Mouse (Mus musculus) 3T3-L1 (cell line): Measurements from ENCODE around the gene Paqr8.
A peak's percentile ranks its signal among the peaks of the same experiment; 100 is the strongest.

Experiments used
- DNase-seq: peaks from one replicate; pipeline ENCODE4 v3.0.0-alpha.2; 2015; ENCODE audit warnings: low read depth, low spot score

Paqr8 gene

DNA sequence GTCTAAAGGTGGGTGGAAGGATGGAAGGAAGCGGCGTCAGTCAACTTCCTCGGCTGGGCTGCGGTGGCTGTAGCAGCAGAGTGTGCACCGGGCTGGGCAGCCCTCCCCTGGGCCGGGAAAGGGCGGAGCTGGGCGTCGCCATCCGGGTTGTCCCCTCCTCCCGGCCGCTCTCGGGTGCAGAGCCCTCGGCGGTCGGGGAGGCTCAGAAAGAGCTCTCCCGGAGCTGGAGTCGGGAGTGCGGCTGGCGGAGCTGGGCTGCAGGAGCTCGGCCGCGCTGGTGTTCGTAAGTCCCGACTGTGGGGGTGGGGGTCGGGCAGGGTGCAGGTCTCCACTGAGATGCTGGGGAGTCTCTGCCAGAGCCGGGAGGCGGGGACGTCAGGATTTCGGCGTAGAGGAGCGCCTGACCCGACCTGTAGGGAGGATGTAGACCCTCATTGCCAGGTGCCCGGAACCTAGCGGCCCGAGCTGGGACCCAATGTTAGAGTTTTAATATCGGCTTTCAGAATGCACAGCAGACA, at the start of gene Paqr8:
Gene Paqr8, plus strand, starts transcription at position 203 of the 518 bp plus-strand sequence.
- peak; percentile 79 for DNase-seq

DNA sequence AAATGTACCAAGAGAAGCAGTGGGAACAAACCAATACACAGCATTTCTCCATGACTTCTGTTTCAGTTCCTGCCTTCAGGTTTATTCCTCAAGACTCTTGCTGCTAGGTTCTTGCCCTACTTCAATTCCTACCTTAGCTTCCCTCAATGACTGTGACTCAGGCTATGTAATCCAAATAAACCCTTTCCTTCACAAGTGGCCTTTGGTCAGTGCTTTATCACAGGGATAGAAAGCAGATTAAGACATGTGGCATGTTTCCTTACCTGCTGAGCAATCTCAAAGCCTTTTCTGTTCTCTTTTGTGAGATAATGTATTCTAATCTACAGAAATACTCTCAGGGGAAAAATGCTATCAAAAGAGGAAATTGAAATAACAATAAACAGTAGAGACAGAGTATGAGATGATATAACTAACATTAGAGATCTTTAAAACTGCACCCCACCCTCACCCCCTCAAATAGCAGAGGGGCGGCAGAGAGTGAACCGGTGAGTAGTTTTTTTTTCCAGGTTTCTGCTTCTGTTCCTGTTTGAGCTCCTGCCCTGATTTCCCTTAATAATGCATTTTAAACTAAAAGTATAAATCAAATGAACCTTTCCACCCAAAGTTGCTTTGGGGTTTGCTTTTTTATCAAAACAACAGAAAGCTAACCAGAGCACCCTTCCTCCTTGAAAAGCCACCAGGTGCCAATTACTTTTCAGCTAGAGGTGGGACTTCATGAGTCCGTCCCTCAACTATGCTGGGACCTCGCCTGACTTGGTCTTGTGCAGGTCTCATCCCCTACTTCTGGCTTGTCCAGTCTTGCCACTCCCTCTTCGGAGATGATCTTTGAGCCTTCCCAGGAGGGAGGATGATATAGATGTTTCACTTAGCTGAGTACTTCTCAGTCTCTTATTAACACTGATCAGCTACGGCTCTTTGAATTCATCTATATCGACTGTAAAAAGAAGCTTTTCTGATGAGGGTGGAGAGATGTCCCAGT, 33.2 kb upstream of the Paqr8 start:
- DNase-seq: no peak

DNA sequence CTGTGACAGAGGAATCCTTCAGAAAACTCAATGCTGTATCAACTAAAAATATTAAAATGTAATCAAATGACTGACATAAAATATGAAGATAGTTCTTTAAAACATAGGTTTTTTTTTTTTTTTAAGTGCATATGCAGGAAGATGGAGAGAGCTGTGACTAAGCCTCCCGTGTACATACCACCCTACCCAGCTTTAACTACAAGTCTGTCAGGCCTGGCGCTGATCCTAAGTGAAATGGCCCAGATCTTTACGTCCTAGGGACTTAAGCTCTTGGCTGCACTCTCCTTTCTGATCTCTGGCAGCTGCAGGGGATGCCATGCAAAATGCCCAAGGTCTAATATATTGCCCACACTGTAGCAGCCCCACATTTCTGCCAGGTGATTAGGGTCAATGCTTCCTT, 29.6 kb upstream of the Paqr8 start:
- no peak for DNase-seq

DNA sequence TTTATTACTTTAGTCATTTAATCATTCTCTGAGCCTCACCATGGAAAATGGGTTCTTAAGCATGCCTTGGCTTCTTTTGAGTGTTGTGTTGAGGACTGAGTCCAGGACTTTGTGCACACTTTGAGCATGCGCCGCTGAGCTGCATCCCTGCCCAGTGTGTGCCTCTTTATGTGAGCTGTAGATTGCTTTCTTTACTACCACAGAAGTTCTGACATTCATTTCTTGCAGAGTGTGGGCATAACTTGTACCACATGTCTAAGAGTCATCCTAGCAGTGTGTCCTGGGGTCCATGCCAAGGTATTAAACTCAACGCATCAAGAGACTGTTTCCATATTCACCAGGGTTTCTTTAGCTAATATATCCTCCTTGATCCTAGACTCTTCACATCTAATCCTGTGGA, 28.5 kb upstream of the Paqr8 start:
- no peak for DNase-seq

DNA sequence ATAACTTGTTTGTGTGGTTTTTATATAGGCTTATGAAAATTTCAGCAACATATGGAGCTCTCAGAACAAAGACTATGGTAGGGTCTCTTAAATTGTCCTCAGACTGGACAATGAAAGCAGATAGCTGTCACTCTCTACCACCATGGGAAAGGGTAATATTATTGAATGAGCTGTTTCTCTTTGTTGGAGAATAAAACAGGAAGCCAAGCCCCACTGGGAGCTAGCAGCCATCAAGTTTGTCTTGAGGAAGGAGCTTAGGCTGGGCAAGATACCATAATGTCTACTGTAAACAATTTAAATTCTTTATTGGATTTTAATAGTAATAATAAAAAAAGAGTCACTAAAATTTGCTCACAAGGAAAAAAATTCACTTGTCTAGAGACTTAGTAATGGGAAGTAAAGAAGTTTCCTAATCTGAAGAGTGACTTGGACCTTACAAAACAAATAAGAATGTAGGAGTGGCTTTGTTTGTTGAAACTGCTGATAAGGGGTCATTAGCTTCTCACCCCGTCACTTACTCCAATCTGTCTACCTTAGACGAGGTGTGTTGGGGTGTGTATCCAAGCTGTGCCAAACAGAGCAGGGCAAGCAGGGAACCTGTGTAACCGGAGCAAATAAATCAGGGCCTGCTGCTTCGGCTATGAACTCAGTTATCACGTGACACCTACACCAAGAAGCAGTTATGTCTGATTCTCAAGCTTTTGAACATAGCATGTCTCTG, 26.8 kb upstream of the Paqr8 start:
- no peak for DNase-seq

DNA sequence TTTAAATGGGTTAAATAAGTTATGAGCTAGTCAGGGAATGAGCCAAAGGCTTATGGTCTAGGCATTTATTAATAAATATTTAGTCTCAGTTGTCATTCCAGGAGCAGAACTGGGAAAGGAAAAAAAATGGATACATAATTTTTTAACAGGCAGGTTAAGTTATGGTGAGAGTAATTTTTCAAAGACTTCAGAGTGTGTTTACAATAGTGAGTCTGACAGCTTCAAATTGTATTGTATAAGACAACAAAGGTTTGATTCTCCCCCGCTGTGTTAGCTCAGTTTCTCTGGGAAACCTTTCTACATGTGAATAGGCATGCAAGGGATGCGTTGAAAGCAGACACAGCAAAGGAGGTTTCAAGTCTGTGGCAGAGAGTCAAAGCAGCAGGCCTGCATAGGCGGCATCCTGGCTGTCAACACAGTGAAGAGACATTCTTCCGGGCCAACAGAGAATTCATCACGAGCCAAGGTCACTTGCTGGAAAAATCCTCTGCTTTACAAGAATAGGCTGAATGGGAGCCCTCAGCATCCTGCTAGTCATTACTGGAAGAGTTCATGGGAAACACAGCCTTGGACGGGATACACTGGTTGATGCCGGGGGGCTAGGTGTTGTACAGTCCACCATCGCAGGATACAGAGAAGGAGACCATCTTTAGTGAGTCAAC, 23.0 kb upstream of the Paqr8 start:
- no peak for DNase-seq

DNA sequence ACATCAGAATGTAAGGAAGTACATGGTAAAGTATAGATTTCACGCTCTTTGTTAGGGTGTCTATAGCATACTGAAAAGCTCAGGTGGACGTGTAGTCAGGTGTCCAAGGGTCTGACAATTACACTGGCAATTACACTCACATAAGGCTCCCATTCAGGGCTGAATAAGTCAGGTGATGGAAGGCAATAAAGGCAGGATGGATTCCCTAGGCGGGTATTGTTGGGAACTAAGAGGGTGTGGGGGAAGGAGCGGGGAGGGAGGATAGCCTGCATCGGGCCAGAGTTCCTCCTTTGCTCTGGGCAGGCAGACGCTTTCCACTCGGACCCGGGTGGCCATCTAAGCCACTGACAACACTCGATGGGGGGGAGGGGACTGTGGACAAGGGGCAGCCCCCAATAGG, 22.4 kb upstream of the Paqr8 start:
- DNase-seq: no peak

DNA sequence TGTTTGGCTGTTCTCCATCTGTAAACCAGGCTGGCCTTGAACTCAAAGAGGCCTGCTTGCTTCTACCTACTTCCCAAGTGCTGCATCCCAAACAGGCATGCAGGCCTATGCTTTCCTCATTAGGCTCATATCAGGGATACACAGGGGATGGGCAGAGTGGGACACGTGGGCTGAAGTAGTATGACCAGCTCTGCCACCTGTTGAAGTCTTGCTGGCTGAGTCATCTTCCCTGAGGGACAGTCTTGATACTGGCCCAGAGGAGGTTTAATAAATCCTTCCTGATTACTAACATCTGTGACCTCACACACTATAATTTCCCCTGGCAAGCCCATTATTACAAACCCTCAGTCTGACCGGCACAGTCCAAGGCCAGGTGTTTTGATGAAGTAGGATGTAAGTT, 19.5 kb upstream of the Paqr8 start:
- DNase-seq: peak; percentile 86

DNA sequence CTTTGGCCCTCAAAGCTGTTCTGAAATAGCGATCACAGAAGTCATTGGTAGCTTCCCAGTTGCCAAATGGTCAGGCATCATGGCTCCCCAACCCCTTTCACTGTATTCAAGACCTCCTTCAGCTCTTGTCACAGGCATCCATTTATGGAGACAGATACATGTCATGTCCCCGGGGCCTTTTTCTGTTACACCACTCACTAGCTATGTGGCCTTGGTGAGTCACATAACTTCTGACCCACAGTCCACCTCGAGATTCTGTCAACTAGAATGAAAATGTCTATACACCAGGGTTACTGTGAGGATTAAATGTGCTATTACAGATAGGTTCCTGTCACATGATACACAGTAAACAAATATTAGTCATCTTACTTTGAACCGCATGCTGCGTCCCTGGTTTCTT, 17.9 kb upstream of the Paqr8 start:
- DNase-seq: peak; percentile 64

DNA sequence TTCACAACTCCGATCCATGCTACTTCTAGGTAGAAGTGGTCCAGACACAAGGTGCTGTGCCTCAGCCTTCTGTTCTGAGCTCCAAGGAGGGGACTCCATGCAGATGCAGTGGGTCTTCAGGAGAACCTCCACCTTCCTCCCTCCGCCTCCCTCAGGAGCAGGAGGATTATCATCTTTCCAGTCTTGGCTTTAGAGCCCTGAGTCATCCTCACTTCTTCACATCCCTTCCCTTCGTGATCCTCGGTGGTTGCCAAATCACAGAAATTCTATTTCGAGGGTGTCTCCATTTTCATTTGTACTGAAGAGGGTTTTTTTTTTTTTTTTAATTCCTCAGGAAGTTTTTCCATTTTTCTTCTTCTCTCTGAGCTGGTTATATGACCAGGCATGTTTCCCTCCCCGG, 16.3 kb upstream of the Paqr8 start:
- DNase-seq: no peak

DNA sequence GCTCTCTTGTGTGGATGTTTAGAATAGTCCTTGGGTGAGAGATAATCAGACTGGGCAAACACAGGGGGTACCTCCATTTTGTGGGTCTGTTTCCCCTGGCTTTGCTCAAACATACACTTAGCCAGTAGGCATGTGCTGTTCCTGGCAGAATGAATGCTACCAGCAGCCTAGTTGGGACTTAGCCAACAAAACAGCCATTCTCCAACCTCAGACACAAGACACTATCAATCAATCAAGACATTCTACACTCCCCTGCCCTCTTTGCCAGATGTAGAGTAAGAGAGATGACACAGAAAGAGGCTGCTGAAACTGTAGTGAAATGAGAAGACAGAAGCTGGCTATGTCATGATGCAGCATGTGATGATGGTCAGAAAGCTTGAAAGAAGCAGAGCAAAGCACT, 13.1 kb upstream of the Paqr8 start:
- DNase-seq: peak; percentile 51

DNA sequence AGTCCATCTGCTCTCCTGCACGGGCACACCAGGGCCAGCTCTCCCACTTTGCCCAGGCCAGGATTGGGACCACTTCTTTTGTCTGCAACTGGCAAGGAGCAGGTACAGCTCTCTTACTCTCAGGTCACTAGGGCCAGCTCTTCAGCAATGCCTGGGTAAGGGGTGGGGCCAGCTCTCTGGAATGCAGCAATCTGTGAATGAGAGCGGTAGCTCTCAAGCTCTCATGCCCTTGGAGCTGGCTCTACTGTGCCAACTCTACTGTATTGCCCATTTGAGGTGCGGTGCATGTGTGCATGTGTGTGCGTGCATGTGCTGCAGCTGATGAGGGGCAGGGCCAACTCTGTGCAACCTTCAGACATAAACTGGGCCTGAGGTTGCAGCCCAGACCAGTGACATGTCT, 11.0 kb upstream of the Paqr8 start:
- DNase-seq: no peak

DNA sequence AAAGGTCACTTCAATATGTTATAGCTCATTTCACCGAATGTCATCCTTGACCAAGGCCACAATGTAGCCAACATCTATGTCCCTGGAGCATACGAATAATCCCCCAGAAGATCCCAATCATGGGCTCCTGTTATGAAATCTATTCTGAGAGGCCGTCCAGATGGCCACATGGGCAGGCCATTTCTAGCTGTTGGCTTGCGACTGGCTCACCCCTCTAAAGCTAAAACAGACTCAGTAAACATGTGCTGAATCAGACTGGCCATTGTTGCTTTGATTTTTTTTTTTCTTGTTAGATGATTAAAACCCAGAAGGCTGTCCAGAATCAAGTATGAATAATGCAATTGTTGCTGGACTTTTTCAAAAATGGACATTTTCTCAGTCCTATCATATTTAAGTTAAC, 7.3 kb upstream of the Paqr8 start:
- no peak for DNase-seq

DNA sequence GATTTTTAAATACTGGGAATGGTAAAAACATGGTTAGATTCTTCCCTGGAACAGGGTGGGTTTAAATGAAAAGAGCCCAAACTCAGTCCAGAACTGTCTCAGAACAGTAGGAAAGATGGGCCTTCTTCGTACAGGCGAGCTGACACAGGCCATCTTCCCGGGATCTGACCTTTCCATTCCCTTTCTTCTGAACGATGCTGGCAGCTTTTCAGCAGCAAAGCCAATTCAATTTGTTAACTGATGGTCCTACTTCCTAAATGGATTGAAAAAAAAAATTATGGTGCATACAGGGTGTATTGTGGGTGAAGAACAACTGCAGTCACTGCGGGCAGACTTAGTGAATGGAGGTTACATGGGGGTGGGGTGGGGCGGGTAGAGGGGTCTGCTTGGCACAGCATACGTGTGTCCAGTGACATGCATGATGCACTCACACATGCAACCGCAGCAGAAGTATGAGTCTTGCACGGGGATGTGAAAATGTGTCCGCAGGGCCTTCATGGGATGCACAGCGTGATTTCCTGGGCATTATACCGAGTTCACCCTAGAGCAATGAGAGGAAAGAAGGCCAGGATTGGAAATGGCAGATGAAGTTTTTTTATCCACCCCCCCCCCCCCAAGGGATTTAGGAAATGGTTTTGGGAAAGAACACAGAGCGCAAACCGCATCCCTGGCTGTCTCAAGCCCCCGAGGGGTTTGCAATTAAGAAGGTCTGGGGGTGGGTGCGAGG, 566 bp upstream of the Paqr8 start:
- DNase-seq: no peak

DNA sequence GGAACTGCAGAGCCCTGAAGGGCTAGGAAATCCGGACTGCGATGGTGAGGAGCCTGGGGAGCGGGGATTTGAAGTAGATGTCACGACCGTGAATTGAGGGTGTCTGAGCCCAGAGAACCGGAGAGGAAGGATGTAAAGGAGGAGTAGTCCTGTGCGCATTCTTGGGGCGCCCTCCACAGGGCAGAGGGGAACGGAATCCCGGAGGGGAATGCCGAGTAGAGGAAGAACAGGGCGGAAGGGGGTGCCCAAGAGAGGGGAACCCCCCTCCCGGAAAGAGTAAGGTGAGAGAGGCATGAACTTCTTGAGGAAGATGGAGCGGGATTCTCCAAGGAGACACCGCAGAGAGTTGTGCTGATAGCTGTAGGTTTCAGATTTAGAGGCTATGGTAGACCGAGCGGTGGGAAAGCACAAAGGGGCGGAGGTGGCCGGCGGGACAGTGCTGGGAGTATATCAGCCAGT, 564 bp downstream of the Paqr8 start:
- peak; percentile 62 for DNase-seq

DNA sequence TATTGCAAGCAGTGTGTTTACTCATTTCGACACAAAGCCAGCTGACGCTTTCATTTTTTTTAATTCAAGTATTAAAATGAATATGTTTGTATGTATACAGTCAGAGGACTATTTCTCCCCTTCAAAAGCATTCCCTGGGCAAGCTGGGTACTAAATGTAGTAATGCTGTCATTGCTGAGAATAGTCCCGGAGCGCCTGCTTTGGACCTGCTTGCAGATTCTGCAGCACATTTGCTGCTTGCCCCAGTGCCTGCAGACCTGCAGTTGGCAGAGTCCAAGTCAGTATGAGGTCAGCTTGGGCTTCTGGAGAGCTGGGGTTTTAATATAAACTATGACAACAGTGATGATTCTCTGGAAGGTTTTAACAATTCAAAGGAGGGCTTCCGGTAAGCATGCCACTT, 2.7 kb downstream of the Paqr8 start:
- DNase-seq: no peak

DNA sequence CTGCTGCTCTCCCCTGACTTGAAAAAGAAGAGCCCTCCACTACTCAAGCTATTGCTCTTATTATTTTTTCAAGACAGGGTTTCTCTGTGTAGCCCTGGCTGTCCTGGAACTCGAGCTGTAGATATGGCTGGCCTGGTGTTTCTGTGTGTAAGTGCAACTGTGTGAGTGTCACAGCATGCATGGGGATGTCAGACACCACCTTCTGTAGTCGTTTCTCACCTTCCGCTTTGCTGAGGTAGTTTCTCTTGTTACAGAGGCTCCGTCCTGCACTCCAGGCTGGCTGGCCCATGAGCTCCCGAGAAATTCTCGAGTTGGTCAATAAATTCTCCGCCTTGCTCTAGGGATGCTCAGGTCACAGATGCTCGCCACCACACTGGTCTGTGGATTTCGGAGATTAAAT, 8.0 kb downstream of the Paqr8 start:
- DNase-seq: no peak

DNA sequence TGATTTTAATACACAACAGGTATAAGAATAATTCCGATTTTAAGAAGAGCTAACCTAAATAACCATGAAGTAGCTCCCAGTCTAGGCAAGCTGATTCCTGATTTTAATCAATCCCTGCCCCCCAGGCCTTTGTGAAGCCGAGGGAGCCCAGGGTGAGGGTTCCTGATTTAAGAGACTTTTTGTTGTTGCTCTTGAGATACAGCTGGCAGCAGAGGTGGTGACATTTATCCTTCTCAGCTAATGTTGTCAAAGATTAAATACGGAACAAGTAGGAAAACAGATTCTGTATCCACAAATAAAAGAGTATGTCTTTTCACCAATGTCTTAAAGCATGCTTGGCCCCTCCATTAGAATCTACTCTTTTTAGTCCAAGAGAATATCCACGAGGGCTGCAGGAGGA, 9.9 kb downstream of the Paqr8 start:
- DNase-seq: no peak

DNA sequence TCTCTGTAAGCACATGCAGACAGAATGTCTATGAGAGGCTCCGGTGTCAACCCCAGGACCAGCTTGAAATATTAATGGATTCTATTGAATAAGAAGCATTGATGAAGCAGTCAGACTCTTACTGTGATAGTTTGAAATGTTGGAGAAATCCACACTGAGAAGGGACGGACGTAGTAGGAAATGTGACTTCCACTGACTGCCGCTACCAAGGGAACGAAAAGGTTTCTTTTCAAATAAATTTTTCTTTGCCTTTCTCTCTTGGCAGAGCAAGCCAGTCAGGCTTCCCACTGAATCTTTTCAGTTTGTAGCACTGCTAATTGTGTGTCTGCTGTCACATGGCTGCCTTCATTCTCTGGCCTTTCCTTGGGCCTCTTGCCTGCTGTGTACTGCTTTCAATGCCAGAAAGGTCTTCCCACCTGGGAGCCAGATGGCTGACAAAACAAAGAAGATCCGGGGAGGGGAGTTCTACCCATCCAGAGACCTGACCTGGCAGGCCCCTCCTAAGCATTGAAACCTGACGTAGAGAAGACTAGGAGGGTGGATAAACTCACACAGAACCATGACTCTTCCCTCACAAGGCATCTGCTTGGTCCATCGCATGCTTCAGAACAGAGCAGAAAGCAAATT, 15.2 kb downstream of the Paqr8 start:
- no peak for DNase-seq

DNA sequence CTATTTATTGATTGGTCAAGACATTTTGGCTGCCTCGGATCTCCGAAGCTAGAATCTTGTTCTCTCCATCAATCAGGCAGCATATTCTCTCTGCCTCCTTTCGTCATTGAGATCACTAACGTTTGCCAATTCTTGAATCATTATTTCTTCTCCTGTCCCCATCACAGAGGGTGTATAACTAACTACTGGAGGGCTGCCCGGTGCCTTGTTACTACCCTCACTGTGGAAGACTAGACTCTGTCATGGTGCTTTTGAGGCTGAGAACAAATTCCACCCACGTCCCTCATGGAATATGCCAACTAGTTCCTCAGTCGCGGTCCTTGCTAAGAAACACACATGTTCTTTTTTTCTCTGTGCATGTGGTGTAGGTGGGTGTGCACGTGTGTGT, 15.7 kb downstream of the Paqr8 start:
- no peak for DNase-seq

DNA sequence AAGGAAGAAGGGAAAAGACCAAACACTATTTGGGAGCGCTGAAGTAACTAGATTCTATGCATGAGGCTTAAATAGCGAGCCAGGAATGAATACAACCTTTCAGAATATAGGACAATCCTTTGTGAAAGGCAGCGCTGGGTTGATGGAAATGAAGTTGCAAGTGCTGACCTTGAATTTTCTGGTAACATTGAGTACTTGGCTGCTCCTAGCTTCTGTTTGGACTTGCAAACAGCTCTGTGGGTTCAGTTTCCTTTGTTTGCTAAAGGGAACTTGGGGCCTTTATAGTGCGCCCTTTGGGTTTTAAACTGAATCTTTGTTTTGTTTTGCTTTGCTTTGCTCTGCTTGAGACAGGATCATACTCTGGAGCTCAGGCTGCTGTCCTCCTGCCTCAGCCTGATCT, 18.1 kb downstream of the Paqr8 start:
- no peak for DNase-seq
